Mouse (Mus musculus) hindbrain, embryonic 10.5 days (tissue): Measurements from ENCODE around the gene D8Ertd738e. TPM values are rescaled to one million over a fixed set of nuclear protein-coding genes. Genes with fewer than 3 reads are reported as not detected.
A peak's percentile ranks its signal among the peaks of the same experiment; 100 is the strongest.

Experiments used
- DNase-seq: peaks from one replicate; pipeline ENCODE4 v3.0.0-alpha.2; 2017; ENCODE audit warnings: low spot score
- H3K27ac ChIP-seq: fragments of 300-500 bp; sonication (generic); 2 replicates; pipeline ENCODE4 v1.5.1; 2016; ENCODE audit warnings: mild to moderate bottlenecking, moderate library complexity
- H3K27me3 ChIP-seq: fragments of 300-500 bp; sonication (generic); 2 replicates; pipeline ENCODE4 v1.6.1; 2016; ENCODE audit warnings: mild to moderate bottlenecking; ENCODE audit not compliant: poor library complexity, insufficient read depth, severe bottlenecking
- H3K36me3 ChIP-seq: fragments of 300-500 bp; sonication (generic); 2 replicates; pipeline ENCODE4 v1.6.1; 2016; ENCODE audit warnings: mild to moderate bottlenecking, moderate library complexity
- H3K4me1 ChIP-seq: fragments of 300-500 bp; sonication (generic); replicated peaks from 2 replicates; pipeline ENCODE4 v1.6.1; 2016; ENCODE audit warnings: mild to moderate bottlenecking
- H3K4me3 ChIP-seq: fragments of 300-500 bp; sonication (generic); 2 replicates; pipeline ENCODE4 v1.5.1; 2016; ENCODE audit warnings: mild to moderate bottlenecking, moderate library complexity
- H3K9me3 ChIP-seq: fragments of 300-500 bp; sonication (generic); 2 replicates; pipeline ENCODE4 v1.6.1; 2016; ENCODE audit warnings: mild to moderate bottlenecking, moderate library complexity
- WGBS: fragments of 180-500 bp; shearing (Covaris S2); methylation state at CpG from one replicate; pipeline ENCODE4 v1.1.7; 2016; 5-methylcytosine and 5-hydroxymethylcytosine counted together
- microRNA counts: library from miRNA; unstranded; fragments of <30 nt; microRNA quantifications from one replicate; lab custom pipeline; 2017
- polyA plus RNA-seq: library from polyadenylated mRNA; unstranded; fragments of >200 nt; fragmentation: Nextera tagmentation; extraction: Ambion mirVana; gene quantifications from 2 replicates; pipeline ENCODE4 v1.2.1, GENCODE M21; 2016

D8Ertd738e gene
- polyA plus RNA-seq, 1 experiment from 2014 or later = 386 TPM

- DNase-seq = peak; percentile 96
- H3K4me1 ChIP-seq = peaks cover 62% of the 10 kb centered on the region
- peak overlapping the region; percentile 93 for H3K27ac ChIP-seq
- H3K4me3 ChIP-seq = peak overlapping the region; percentile 64
- peaks cover 37% of the 10 kb centered on the region for H3K27me3 ChIP-seq
- WGBS = 2% methylated on average over 43 of the region's 43 CpGs
- H3K36me3 ChIP-seq = no peaks in the 10 kb centered on the region
- H3K9me3 ChIP-seq = no peaks in the 10 kb centered on the region
These were observed 52.2 kb downstream of the D8Ertd738e start for GRCm38 (mm10) chr8:84197141-84197921.

MicroRNAs within 50 kb of the gene (microRNA counts, 519-probe panel; counts per million panel counts)
- microRNA mmu-miR-23a (lab: Ali Mortazavi, UCI) = 2,824 counts per million, percentile 81 among the panel's probes with 10 or more counts
- 4,404 counts per million, percentile 91 among the panel's probes with 10 or more counts for microRNA mmu-miR-27a (lab: Ali Mortazavi, UCI)

Other genes starting within 250 kb of the D8Ertd738e start
- gene 1700067K01Rik, start 248.2 kb downstream of the D8Ertd738e start, polyA plus RNA-seq = 0.52 and 0.54 TPM in 2 replicates
- gene 2210011C24Rik, start 237.5 kb downstream of the D8Ertd738e start, polyA plus RNA-seq = 0.86 TPM in 1 of 2 replicates, not detected in the other
- 9.2 and 10.0 TPM in 2 replicates for gene Palm3, start 228.2 kb downstream of the D8Ertd738e start, polyA plus RNA-seq
- 0.24 and 0.30 TPM in 2 replicates for gene Il27ra, start 207.1 kb downstream of the D8Ertd738e start, polyA plus RNA-seq
- 0.69 TPM in 1 of 2 replicates, not detected in the other for gene Rln3, start 204.7 kb downstream of the D8Ertd738e start, polyA plus RNA-seq
- 1.5 and 1.8 TPM in 2 replicates for gene Gm10643, start 184.6 kb downstream of the D8Ertd738e start, polyA plus RNA-seq
- gene Rfx1, start 182.9 kb downstream of the D8Ertd738e start, polyA plus RNA-seq = 8.5 and 9.2 TPM in 2 replicates
- 16.7 and 19.2 TPM in 2 replicates for gene Dcaf15, start 145.0 kb downstream of the D8Ertd738e start, polyA plus RNA-seq
- gene Podnl1, start 123.7 kb downstream of the D8Ertd738e start, polyA plus RNA-seq = 0.13 TPM in 1 of 2 replicates, not detected in the other
- gene Cc2d1a, start 101.8 kb downstream of the D8Ertd738e start, polyA plus RNA-seq = 18.2 and 19.0 TPM in 2 replicates
- 2.1 TPM in 2 replicates for gene 4930432K21Rik, start 101.7 kb downstream of the D8Ertd738e start, polyA plus RNA-seq
- gene Nanos3, start 64.5 kb downstream of the D8Ertd738e start, polyA plus RNA-seq = 2.5 and 6.8 TPM in 2 replicates
- gene Zswim4, start 12.7 kb downstream of the D8Ertd738e start, polyA plus RNA-seq = 36.9 and 53.5 TPM in 2 replicates
- 65.3 and 72.1 TPM in 2 replicates for gene Mri1, start 7.6 kb upstream of the D8Ertd738e start, polyA plus RNA-seq
- 22.2 and 27.2 TPM in 2 replicates for gene Ccdc130, start 20.7 kb upstream of the D8Ertd738e start, polyA plus RNA-seq
- 7.3 TPM in 2 replicates for gene Cacna1a, start 138.7 kb upstream of the D8Ertd738e start, polyA plus RNA-seq